Mouse (Mus musculus) stomach, postnatal 0 days (tissue): ENCODE data around the gene Il23a.

Experiments
- CTCF ChIP-seq: IDR thresholded peaks from 2 replicates; pipeline ENCODE4 v1.5.1; 2016; ENCODE audit warnings: antibody characterized with exemption, low read depth, mild to moderate bottlenecking, moderate library complexity
- EP300 ChIP-seq: optimal IDR thresholded peaks from 2 replicates; pipeline ENCODE3; 2016; ENCODE audit warnings: antibody characterized with exemption

- TF ChIP-seq CTCF (peak; percentile 64), EP300 (no peak)
Measured at GRCm38 (mm10) chr10:128340257-128340656, 41.7 kb upstream of the Il23a start.
